Mouse (Mus musculus) common myeloid progenitor, adult 5-6 weeks (primary cell): ENCODE data around the gene Ppm1b. TPM values are rescaled to one million over a fixed set of nuclear protein-coding genes. Genes with fewer than 3 reads are reported as not detected.

ENCODE experiments used
- ATAC-seq: replicated peaks from 2 replicates; pipeline ENCODE4 v1.8.0; 2016; ENCODE audit warnings: low read depth, mild to moderate bottlenecking, moderate TSS enrichment, inconsistent platforms; ENCODE audit not compliant: poor library complexity, severe bottlenecking
- total RNA-seq: library from RNA; stranded (forward); fragments of 200-1000, 187-1606 nt; gene quantifications from 2 replicates; pipeline ENCODE4 v1.2.3, GENCODE M21; 2017

Gene Ppm1b
- total RNA-seq, 1 experiment from 2014 or later = 62.8 TPM

DNA sequence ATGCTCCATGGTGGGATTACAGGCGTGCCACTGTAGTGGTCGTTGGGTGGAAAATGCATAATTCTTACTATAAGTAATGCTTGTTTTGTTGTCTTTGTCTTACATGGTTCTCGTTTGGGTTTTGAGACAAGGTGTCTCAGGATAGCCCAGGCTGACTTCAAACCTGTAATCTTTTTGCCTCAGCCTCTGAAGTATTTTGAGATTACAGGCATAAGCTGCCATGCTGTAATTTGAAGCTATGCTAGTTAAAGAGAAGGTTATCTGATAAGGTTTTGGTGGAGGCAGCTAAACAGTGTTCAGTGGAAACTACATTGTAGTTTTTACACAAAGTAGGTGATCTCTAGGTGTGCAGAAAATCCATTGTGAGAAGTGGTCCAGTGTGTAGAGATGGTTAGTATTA is 61.8 kb downstream of the Ppm1b start:
- ATAC-seq = no peak

DNA sequence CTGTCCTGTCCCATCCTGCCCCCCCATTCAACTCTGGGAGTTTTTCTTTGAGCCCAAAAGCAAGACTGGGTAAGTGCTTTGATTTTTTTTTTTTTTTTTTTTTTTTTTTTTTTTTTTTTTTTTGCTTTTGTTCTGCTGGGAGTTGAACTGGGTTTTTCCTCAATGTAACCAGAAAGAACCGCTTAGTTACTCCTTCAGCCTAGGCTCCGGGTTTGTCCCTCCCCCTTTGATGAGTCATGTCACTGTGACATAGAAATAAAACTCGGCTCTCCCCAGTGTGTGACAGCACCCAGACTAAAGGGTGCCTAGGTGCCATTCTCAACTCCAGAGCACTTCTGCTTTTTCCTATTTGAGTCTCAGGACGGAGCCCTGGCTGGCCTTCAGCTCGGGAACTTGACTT is 62.3 kb downstream of the Ppm1b start:
- peak; percentile 76 for ATAC-seq

DNA sequence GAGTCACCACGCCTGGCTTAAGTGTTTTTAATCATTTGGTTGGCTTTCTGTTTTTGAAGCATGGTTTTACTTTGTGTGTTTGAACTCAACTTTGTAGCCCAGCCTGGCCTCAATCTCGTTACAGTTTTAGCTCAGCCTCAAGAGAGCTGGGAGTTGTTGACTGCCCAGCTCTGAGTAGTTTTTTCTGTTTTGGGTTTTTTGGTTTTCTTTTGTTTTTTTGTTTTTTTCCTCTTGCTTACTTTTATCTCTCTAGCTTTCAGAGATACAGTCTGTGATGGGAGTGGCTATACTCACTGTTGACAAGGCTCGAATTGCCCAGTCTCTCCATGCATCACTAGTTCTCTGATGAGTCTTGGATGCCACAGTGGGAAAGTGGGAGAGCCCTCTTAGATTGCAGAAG is 63.8 kb downstream of the Ppm1b start:
- no peak for ATAC-seq

DNA sequence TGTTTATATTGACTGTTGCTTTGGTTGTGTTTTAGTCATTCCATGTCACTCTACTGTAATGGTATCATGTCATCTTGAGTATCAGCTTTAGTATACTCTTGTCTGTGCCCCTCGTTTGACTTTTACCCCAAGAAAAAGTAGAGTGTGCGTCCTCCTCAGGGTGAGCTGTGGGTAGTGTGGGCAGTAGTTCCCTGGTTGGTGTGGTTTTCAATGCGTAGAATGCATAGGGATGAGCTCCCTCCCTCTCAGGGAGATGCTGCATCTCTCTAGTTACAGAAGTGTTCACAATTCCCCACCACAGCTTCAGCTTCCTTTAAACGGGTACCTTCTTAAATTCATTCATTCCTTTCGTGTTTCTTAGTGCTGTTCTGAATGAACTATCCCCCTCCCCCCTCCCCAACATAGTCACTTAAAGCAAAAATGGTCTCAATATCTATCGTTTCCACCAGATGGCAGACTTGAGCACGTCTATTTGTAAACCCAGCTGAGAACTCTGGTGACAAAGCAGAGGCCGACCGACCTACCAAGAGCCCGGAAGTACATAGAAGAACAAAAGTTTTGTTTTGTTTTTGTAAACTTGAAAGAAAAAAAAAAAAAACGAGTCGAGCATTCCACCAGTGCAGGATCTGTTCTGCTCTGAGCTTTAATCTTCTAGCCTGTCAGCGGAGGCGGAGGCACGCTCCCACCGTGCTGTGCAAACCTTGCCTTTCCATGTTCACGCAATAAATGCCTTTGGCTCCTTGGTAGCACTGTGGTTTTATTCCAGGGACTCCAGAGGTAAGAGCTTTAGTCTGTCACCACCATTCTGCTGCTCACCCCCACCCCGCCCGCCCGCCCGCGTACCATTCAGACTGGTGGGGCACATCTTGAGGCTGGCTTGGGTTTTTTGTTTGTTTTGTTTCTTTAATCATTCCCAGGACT is 67.0 kb downstream of the Ppm1b start:
- peak; percentile 86 for ATAC-seq

DNA sequence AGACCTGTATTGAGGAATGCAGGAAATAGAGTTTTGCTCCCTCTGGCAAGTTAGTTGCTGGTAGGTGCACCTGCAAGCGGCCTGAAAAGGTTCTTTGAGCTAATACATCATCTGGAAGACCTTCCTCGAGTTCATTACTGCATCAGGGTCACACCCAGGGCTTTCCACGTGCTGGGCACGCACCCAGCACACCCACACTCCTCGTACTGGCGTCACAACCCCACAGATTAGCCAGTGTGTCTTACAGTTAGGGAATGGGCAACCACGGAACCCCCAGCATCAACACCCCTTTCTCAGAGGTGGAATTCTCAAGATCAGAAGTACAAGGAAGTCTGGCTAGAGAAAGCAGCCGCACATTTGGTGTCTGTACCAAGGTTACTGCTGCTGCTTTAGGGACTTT is 67.7 kb downstream of the Ppm1b start:
- ATAC-seq = no peak

DNA sequence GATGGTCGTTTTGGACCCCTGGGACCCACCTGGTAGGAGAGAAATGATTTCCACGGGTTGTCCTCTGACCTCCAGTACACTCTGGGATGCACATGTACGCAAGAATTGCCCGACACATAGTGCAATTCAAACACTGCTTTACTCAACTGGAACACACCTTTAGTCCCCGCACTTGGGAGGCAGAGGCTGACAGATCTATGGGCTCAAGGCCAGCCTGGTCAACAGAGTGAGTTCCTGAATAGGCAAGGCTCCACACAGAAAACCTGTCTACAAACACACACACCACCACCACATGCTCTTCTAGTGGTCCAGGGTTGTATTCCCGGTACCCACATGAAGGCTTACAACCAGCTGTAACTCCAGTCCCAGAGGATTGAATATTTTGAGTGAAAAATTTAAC is 68.6 kb downstream of the Ppm1b start:
- ATAC-seq = no peak

DNA sequence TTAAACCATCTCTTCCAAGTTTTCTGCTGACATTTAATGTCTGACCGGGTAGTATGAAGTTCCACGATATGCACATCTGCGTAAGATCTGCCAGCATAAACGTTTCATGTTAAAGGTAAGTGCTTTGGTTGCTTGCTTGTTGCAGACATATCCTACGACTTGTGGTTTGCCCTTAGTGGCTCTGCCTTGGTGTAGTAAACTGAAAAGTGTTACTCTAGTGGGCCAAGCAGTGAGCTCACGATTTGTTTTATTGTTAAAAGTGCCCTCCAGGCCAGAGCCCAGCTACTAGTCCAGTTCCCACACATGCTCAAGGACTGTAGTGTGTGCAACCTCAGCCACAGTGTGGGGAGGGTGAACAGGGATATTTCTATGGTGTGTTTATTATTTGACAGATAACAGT is 69.9 kb downstream of the Ppm1b start:
- no peak for ATAC-seq

DNA sequence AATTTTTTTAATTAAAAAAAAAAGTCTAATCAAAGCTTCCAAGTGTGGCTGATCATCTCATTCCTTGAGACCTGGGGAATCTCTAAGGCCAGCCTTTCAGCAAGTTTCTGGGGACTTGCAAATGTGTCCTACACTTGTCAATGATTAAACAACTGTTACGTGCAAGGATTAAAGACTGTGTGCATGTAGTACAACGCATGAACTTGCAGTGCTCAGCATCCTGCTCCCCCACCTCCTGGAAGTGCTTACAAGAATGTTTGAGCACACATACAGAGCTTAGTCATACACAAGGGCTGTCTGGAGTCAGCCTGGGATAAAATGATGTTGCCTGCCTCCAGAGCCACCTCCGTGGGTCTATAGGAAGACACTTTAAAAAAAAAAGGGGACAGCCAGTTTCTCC is 70.7 kb downstream of the Ppm1b start:
- no peak for ATAC-seq

DNA sequence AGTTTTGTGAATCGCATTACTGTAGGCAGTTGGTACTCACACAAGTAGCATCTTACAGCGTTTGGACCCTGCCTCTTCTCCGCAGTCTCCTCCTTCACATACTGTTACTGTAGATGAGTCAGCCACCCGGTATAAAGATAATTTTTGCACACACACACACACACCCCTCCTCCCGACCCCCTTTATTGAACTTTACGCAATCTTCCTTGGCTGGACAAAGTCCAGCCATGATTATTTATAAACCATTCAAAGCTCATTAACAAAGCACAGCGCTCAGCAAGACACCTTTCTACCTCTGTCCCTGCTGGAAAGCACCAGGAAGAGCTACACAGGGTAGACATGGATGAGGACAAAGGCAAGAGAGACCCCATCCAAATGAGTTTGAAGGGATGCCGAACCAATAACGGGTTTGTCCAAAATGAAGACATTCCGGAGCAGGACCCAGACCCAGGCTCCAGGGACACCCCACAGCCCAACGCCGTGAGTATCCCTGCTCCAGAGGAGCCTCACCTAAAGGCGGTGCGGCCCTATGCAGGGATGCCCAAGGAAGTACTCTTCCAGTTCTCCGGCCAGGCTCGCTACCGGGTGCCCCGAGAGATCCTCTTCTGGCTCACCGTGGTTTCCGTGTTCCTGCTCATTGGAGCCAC is 71.7 kb downstream of the Ppm1b start, which contains the start of gene Slc3a1:
Slc3a1 (plus strand) TSS at position 284 of the 647 bp plus-strand sequence.
- no peak for ATAC-seq

DNA sequence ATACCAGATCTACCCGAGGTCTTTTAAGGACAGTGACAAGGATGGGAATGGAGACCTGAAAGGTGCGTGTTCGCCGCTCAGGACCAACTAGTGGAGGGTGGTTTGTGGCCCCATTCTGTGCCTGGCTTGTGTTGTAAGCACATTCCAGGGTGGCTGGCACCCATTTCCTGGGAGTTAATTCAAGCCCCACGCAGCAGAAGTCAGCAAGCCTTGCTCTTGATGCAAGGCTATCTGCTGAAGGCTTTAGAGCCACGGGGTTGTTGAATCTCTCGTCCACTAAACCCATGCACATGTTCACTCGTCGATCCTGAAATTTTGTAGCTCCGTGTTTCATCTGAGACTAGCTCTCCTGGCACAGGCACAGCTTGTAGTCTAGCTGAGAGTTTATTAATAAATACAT is 72.3 kb downstream of the Ppm1b start:
- ATAC-seq = no peak

DNA sequence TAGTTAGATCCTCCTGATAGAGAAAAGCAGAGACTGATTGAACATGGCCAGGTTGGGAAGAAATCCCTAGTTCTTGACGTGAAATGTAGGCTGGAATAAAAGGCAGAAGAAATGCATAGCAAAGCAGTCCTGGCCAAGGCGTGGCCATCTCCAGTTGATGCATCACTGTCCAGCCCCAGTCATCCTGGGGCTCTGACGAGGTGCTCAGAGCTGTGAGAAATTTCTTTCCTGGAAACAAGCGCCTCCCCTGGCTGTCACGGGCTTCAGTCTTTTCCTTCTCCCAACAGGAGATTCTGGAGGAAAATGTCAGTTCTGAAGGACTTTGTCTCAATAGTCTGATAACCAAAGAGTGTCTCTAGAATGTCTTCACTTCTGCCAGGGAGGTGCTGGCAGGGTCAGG is 74.1 kb downstream of the Ppm1b start:
- ATAC-seq = no peak

DNA sequence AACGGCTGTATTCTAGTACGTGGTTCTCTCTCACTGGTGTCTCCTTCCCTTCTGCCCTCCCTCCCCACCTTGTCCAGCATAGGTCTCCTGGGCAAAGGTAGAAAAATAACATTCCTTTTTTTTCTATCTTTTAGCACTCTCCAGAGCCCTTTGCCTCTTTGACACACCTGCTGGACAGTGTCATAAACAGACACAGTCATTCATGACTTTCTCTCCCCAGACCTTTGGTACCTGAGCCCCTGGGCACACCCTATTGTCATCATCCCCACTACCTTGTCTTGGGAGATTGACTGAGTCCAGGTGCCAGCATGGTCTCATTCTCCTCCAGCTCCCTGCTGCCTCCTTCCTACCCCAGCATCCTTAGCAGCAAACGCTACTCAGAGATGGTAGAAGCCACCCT is 76.5 kb downstream of the Ppm1b start:
- no peak for ATAC-seq

DNA sequence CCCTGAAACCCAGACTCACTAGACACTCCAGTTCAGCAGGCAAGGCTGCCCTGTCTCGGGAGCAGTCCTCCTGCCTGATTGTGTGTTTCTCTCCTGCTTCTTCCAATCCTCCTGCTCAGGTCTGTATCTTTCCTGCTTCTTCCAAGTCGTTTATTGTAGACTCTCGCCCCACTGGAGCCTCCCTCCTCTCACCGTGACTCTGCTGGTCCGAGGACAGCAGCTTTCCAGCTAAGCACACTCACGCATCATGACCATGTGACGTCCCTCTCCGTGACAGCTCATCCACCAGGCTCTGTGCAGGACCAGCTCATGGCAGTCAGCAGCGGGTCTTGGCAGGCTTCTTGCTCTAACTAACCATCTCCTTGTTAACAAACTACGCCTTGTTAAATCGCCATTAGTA is 77.5 kb downstream of the Ppm1b start:
- ATAC-seq = no peak

DNA sequence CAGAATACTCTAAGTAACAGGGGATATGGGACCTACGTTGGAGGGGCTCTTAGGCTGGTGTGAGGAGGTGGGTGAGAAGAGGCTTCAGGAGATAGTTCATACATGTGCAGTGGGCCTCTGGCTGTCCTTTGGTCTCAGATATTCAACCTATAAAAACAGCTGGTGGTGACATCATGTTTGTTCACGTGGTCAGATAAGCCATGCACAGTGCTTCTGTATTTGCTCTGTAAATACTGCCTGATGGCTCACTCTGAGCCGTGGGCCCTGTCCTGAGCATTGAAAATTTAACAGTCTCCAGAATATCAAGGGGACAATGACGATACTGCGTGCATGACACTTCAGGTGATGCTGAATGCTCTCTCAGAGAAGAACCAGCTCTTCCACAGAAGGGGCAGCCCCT is 81.3 kb downstream of the Ppm1b start:
- ATAC-seq = no peak

DNA sequence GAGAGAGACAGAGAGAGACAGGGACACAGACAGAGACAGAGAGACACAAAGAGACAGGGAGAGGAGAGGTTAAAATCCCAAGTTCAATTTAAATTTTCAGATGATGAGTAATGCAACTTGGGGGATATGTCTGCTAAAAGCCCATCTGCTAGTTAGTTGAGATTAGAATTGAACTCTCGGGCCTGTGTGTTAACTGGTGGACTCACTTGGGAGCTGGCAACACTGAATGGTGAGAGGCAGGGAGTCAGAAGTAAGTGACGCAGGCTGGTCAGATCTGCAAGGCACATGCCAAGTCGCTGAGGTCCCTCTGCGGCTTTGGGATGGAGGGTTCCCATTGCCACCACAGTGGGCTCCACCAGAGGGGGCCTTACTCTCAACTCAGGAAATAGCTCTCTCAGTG is 81.8 kb downstream of the Ppm1b start:
- no peak for ATAC-seq

DNA sequence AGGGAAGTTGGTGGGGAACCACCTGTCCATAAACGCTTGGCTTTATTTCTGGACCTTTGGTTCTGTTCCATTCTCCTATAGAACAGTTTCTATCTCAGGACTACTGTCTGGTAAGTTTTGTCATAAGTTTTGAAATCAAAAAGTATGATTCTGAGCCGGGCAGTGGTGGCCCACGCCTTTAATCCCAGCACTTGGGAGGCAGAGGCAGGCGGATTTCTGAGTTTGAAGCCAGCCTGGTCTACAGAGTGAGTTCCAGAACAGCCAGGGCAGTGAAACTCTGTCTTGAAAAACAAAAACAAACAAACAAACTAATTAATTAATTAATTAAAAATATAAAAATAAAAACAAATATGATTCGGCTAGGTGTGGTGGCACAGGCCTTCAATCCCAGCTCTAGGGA is 82.2 kb downstream of the Ppm1b start:
- no peak for ATAC-seq

DNA sequence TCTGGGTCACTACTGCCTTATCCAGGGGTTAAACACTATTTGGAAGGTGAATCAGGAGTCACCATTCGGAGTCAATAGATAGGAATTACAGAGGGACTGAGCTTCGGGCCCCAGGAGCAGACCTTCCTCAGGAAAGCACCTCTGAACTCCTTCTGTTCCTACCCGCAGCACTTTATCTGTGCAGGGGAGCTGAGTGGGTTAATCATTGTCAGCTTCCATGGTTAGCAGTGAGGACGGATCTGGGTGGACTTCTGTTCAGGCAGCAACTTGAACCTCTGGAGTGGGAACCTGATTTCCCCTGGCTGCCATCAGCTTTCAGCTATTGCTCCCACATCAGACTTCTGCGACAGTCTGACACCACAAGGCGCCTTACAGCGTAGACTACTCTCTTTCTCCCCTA is 84.4 kb downstream of the Ppm1b start:
- no peak for ATAC-seq

DNA sequence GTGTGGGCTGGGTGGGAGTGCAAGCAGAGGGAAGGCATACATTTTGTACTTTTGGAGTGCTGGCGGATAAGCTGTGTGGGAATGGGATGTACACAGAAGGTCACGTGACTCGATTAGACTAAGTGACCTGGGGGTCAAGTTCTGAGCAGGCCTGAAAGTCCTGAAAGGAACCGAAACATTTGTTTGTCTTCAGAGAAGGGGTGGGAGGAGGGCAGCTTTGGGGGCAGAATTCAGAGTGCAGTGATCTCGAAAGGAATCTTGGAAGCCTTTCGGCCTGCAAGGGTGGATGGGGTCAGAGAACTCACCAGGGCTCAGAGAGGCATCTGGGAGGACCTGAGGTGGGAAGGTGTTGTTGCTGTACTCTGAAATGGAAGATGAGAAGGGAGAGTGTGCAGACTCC is 85.9 kb downstream of the Ppm1b start:
- ATAC-seq = no peak

DNA sequence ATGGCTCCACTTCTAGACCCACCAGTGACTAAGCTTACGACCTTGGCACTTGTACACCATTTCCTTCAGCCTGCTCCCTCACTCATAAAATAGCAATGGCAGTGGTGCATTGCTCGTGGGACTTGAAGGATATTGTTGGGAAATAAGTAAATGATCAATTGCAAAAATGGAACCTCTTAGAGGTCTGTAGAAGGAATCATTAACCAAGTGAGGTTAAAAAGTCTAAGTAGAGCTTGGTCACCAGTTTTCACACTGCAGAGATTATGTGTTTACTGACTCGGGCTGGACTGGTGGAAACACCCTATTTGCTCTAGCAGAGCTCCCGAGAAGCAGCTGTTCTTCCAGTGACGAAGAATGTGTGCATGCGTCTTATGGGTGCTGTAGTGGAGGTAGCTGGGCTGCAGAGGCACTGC is 86.9 kb downstream of the Ppm1b start:
- ATAC-seq = no peak

DNA sequence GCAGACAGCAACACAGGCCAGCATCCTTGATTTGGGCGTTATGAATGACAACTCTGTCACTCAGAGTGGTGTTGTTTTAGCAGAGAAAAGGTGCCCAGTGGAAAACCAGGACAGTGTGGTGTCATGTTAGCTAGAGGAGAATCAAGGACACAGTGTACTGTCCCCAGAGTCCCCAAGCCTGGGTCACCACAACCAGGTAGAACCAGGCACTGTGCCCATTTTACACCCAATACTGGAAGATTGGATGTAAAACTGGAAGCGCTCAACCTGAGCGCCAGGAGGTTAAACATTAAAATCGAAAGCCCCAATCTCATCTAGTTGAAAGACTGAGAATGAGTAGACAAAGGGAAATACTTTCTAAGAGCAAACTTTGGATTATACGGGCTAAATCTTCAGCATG is 87.9 kb downstream of the Ppm1b start:
- ATAC-seq = no peak

DNA sequence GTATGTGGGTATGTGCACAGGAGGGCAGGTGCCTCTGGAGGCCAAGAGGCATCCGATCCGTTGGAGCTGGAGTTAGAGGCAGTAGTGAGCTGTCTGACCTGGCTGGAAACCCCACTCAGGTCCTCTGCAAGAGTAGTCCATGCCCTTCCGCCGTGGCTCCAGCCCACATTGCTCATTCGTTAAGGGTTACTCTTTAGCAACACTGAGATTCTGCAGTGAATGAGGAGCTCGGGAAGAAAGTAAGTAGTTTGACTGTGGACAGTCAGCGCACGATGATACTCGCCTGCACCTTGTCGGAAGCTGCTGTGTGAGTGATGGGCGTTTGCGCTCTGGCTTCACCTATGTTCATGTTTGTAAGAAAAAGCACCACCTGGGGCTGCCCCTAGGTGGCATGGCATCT is 88.6 kb downstream of the Ppm1b start:
- no peak for ATAC-seq

DNA sequence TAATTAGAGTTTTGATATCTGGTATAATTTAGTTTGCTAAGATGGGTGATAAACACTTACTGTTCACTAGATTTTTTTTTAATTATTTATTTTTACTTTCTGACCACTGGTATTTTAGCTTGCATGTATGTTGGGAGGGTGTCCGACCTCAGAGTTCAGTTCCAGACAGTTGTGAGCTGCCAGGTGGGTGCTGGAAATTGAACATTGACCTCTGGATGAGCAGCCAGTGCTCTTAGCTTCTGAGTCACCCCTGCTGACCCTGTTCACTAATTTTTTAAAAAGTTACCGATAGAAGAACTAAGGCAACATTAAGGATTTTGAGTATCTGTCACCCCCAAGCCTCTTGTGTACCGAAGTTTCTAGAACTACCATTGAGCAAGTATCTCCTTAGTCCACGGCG is 91.8 kb downstream of the Ppm1b start:
- ATAC-seq = no peak
